Mouse (Mus musculus): ENCODE data around the gene Zbtb25. TPM values are rescaled to one million over a fixed set of nuclear protein-coding genes. Genes with fewer than 3 reads are reported as not detected.

Gene Zbtb25
- polyA plus RNA-seq, 1 experiment from 2014 or later, result 22.4 TPM

DNA sequence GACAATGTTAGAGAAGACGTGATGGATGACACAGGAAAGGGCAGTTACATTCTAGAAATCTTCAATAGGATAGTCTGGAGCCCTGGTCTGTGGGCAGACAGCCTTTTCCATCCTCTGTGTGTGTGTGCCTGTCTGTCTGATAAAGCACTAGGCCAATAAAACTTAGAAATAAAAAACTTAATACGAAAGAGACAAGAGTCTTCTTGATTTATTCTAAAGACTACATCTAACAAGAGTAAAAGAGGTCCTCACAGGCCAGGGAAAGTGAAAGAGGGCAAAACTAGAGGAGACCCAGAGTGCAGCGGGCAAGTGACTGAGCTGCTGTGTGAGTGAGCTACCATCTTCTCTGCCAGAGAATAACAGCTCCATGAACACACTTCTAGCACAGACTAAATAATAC lies 3.1 kb downstream of the Zbtb25 start:
- Histone ChIP-seq H3K4me3 (no peak overlapping the region), H3K4me1 (peaks cover 25% of the 10 kb centered on the region), H3K4me2 (replicated peaks) (no peak overlapping the region), H3K27me3 (no peaks in the 10 kb centered on the region), H3K27ac (no peak overlapping the region), H3K36me3 (no peaks in the 10 kb centered on the region), H3K9me3 (no peaks in the 10 kb centered on the region), H3K9ac (no peak overlapping the region)
- WGBS, result 87% methylated on average over 3 of the region's 3 CpGs
- no peak for ATAC-seq (ENCODE audit: insufficient number of reproducible peaks, insufficient read depth, low FRiP score, low TSS enrichment)

GRCm38 (mm10) chr12:76362303-76362676 lies 7.1 kb downstream of the Zbtb25 start:
- Histone ChIP-seq H3K4me3 (no peak overlapping the region), H3K36me3 (no peaks in the 10 kb centered on the region), H3K27ac (0 out of 2 replicates have a peak overlapping the region, but pooled peaks have one; percentile 17), H3K9me3 (no peaks in the 10 kb centered on the region), H3K4me1 (peaks cover 13% of the 10 kb centered on the region), H3K27me3 (no peaks in the 10 kb centered on the region), H3K4me2 (replicated peaks) (no peak overlapping the region), H3K9ac (no peak overlapping the region)
- WGBS, result 88% methylated on average over 9 of the region's 9 CpGs
- no peak for ATAC-seq (ENCODE audit: insufficient number of reproducible peaks, insufficient read depth, low FRiP score, low TSS enrichment)

DNA sequence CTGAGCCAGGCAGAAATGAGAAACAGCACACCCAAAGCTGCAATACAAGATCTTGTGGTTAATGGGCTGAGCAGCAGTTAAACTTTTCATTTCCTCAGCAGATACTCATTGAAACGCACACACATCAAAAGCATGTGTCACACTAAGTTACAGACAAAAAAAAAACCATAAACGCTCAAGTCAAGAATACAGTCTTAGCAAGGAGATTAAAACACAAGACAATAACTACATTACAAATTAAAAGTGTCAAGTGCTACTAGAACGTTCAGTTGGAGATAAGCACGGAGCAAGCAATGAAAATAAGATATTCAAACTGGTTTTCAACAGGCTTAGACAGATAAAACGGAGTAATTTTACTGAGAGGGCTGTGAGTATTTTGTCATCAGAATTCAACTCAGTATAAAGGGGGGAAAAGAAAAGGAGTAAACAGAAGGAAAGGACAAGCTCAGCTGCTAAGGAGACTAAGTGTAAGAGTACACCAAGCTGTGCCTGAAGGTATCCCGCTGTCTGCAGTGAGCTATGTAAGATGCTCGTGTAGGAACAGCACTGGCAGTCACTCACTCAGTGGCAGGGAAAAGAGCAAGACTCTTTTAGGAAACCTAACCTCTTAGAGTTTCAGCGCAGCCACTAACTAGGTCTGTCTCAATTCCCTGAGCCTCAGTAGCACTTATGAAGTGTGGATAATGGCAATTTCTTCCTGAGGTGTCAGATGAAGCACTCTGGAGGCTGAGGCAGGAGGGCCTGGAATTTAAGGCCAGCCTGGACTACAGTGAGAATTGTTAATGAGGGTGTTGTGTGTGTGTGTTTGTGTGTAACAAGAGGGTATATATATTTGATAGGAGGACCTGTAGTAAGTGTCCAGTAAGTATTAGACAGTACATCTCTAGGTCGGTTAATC lies 7.7 kb downstream of the Zbtb25 start:
- no peak overlapping the region for H3K4me2 ChIP-seq (replicated peaks)
- 54% methylated on average over 9 of the region's 9 CpGs for WGBS
- 0 out of 2 replicates have a peak overlapping the region, but pooled peaks have one; percentile 17 for H3K27ac ChIP-seq
- no peak for ATAC-seq (ENCODE audit: insufficient number of reproducible peaks, insufficient read depth, low FRiP score, low TSS enrichment)
- no peak overlapping the region for H3K4me3 ChIP-seq
- no peak overlapping the region for H3K9ac ChIP-seq
- H3K27me3 ChIP-seq, result no peaks in the 10 kb centered on the region
- H3K36me3 ChIP-seq, result no peaks in the 10 kb centered on the region
- H3K4me1 ChIP-seq, result 0 out of 2 replicates have a peak, but pooled peaks cover 7% of the 10 kb centered on the region
- H3K9me3 ChIP-seq, result no peaks in the 10 kb centered on the region

DNA sequence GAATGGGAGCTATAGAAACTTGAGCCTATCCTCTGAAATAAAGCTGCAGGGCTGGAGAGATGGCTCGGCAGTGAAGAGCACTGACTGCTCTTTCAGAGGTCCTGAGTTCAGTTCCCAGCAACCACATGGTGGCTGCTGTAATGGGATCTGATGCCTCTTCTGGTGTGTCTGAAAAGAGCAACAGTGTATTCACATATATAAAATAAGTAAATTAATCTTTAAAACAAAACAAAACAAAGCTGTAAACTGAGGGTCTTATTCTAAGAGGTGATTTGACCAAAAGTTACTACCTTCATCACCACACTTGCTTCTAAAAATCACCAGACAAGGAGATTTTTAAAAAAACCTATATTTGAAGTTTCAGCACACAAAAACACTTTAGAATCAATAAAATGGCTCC lies 8.5 kb downstream of the Zbtb25 start:
- ATAC-seq (ENCODE audit: insufficient number of reproducible peaks, insufficient read depth, low FRiP score, low TSS enrichment), result no peak
- Histone ChIP-seq H3K4me1 (0 out of 2 replicates have a peak, but pooled peaks cover under 1% of the 10 kb centered on the region), H3K27me3 (no peaks in the 10 kb centered on the region), H3K4me3 (no peak overlapping the region), H3K36me3 (no peaks in the 10 kb centered on the region), H3K9ac (no peak overlapping the region), H3K27ac (no peak overlapping the region), H3K9me3 (no peaks in the 10 kb centered on the region), H3K4me2 (replicated peaks) (no peak overlapping the region)
- WGBS, result 53% methylated on average over 1 of the region's 1 CpGs

DNA sequence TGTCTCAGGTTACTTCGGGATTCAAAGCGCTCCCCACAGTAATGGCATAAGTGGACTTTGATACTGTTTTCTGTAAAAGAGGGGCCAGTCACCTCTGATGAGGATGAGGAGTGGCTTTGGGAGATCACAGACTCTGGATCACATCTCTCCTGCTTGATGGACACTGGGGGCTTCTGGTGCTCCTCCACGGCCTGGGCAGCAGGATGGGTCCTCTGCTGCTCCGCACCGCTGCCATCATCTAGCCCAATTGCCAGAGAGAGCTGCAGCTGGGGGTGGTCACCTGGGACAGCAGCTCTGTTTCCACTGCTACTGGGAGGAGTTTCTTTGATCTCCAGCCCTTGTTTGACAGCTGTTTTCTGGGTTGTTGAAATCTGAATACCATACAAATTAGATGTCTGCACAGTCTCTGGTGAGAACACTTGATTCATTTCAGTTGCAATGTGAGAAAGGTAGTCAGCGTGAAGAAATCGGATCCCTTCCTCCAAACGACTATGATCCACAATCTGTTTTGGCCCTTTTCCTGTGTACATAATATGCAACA lies 19.7 kb downstream of the Zbtb25 start:
- Histone ChIP-seq H3K4me2 (replicated peaks) (no peak overlapping the region), H3K27me3 (no peaks in the 10 kb centered on the region), H3K27ac (no peak overlapping the region), H3K9ac (no peak overlapping the region), H3K4me3 (no peak overlapping the region), H3K36me3 (peaks cover 33% of the 10 kb centered on the region), H3K9me3 (no peaks in the 10 kb centered on the region), H3K4me1 (no peaks in the 10 kb centered on the region)
- WGBS, result 61% methylated on average over 8 of the region's 8 CpGs
- ATAC-seq (ENCODE audit: insufficient number of reproducible peaks, insufficient read depth, low FRiP score, low TSS enrichment), result no peak

DNA sequence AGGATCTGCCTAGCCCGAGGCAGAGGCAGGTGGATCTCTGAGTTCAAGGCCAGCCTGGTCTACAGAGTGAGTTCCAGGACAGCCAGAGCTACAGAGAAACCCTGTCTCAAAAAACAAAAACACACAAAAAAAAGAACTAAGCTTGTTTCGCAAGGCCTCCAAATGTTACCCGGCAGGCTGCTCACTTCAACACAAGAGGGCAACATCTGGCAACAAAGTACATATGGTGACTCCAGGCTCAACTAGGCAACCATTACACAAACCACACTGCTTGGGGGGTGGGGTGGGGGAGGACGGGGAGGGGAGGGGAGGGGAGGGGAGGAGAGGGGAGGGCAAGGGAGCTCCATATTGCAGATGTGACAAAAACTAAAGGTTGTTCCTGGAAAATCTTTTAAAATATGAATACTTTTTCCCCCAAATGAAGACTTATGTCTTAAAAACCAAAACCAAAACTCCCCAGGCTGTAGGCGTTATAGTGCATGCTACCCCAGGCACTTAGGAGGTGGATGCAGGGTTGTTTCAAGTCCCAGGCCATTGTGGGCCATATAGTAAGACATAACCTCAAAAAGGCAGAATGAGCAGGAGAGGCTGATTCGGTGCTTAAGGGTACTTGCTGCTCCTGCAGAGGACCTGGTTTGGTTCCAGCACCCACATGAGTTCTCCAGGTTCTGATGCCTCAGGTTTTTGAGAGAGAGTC lies 23.5 kb downstream of the Zbtb25 start:
- 86% methylated on average over 5 of the region's 6 CpGs for WGBS
- Histone ChIP-seq H3K27me3 (no peaks in the 10 kb centered on the region), H3K27ac (no peak overlapping the region), H3K4me1 (no peaks in the 10 kb centered on the region), H3K9me3 (no peaks in the 10 kb centered on the region), H3K36me3 (peaks cover 21% of the 10 kb centered on the region), H3K4me2 (replicated peaks) (no peak overlapping the region), H3K9ac (no peak overlapping the region), H3K4me3 (no peak overlapping the region)
- ATAC-seq (ENCODE audit: insufficient number of reproducible peaks, insufficient read depth, low FRiP score, low TSS enrichment), result no peak

DNA sequence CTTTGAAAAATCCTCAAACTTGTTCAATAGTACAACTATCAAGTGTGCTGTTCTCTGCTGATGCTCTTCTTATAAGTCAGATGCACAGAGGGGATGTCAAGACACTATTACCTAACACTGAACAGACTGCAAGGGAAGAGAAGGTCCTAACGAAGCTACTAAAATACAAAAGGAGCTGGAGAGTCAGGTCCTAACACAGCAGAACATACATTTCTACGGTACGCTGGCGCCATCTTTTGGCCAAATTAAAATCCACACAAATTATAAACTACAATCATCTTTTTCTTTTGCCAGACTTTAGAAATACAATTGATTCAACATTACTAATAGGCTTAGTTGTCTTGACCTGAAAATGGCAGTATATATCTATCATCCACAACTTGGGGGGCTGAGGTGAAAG lies 28.3 kb downstream of the Zbtb25 start:
- Histone ChIP-seq H3K4me1 (no peaks in the 10 kb centered on the region), H3K4me2 (replicated peaks) (no peak overlapping the region), H3K4me3 (no peak overlapping the region), H3K9ac (no peak overlapping the region), H3K27me3 (no peaks in the 10 kb centered on the region), H3K36me3 (no peaks in the 10 kb centered on the region), H3K9me3 (no peaks in the 10 kb centered on the region), H3K27ac (no peak overlapping the region)
- no peak for ATAC-seq (ENCODE audit: insufficient number of reproducible peaks, insufficient read depth, low FRiP score, low TSS enrichment)
- WGBS, result 7% methylated on average over 4 of the region's 4 CpGs

- no peaks in the 10 kb centered on the region for H3K4me1 ChIP-seq
- H3K27me3 ChIP-seq, result no peaks in the 10 kb centered on the region
- H3K9me3 ChIP-seq, result no peaks in the 10 kb centered on the region
- H3K4me3 ChIP-seq, result no peak overlapping the region
- no peak overlapping the region for H3K4me2 ChIP-seq (replicated peaks)
- H3K9ac ChIP-seq, result no peak overlapping the region
- H3K36me3 ChIP-seq, result no peaks in the 10 kb centered on the region
- no peak overlapping the region for H3K27ac ChIP-seq
- ATAC-seq (ENCODE audit: insufficient number of reproducible peaks, insufficient read depth, low FRiP score, low TSS enrichment), result no peak
- WGBS, result 78% methylated on average over 17 of the region's 17 CpGs
Observed at GRCm38 (mm10) chr12:76336111-76336965, 33.1 kb downstream of the Zbtb25 start.

DNA sequence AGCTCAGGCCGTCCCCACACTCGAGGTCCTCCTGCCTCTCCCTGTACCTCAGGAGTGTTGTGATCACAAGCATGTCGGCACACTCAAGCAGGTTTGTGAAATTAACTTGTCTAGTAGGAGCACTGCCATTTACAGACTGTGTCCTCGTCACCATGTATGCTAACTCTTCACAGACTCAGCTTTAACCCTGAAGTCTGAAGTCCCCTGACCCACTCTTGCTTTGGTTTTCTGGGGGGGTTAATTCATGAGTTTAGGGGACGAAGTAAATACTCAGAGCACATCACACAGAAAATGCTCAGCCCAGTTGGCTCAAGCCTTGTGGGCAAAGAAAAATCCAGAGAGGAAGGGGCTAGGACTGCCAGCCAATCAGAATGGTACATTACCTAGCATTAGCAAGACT lies 33.8 kb downstream of the Zbtb25 start:
- Histone ChIP-seq H3K27me3 (no peaks in the 10 kb centered on the region), H3K36me3 (0 out of 2 replicates have a peak, but pooled peaks cover 4% of the 10 kb centered on the region)

DNA sequence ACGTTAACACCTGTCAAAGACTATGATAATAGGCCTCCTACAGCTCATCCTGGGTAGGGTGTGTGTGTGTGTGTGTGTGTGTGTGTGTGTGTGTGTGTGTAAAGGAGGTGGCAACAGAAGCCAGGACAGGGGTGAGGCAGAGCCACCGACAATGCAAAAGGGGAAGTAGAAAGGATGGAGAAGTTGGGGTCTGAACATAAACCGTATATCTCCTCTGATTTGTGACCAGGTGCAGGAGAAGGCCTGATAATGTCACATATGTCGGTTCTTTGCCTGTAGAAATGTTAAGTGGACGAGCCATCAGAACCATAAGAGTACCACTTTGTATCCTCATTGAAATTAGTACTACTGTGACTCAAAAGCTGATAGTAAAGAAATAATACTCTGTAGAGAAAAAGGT lies 35.7 kb downstream of the Zbtb25 start:
- 93% methylated on average over 5 of the region's 5 CpGs for WGBS
- H3K4me1 ChIP-seq, result no peaks in the 10 kb centered on the region
- H3K4me3 ChIP-seq, result no peak overlapping the region
- no peak overlapping the region for H3K4me2 ChIP-seq (replicated peaks)
- H3K27me3 ChIP-seq, result no peaks in the 10 kb centered on the region
- no peak for ATAC-seq (ENCODE audit: insufficient number of reproducible peaks, insufficient read depth, low FRiP score, low TSS enrichment)
- 0 out of 2 replicates have a peak, but pooled peaks cover 4% of the 10 kb centered on the region for H3K36me3 ChIP-seq
- H3K9ac ChIP-seq, result no peak overlapping the region
- no peaks in the 10 kb centered on the region for H3K9me3 ChIP-seq
- H3K27ac ChIP-seq, result no peak overlapping the region

More for the DNA sequence above, 33.8 kb downstream of the Zbtb25 start:
- no peaks in the 10 kb centered on the region for H3K4me1 ChIP-seq
- no peak for ATAC-seq (ENCODE audit: insufficient number of reproducible peaks, insufficient read depth, low FRiP score, low TSS enrichment)
- H3K9ac ChIP-seq, result no peak overlapping the region
- WGBS, result 78% methylated on average over 5 of the region's 5 CpGs
- no peaks in the 10 kb centered on the region for H3K9me3 ChIP-seq
- H3K4me2 ChIP-seq (replicated peaks), result no peak overlapping the region
- H3K27ac ChIP-seq, result no peak overlapping the region
- no peak overlapping the region for H3K4me3 ChIP-seq

Data from embryonic facial prominence, embryonic 12.5 days (tissue).